Mouse (Mus musculus) olfactory bulb, adult 2 months (tissue): ENCODE measurements at regions not wholly inside any gene's neighbourhood (a gene's known extent, or its start where the extent isn't known, plus 50 kb on each side); places are given as distances from the start of the nearest gene placed in this dataset.

Experiments
- CTCF ChIP-seq: fragments of 200-500 bp; IDR thresholded peaks from 2 replicates; pipeline ENCODE4 v1.5.1; 2012; ENCODE audit warnings: low read depth, mild to moderate bottlenecking, low read length, moderate library complexity; ENCODE audit not compliant: insufficient read depth
- POLR2A ChIP-seq: fragments of 200-500 bp; IDR thresholded peaks from 2 replicates; pipeline ENCODE4 v1.6.1; 2012; ENCODE audit warnings: mild to moderate bottlenecking, low read depth, low read length, moderate library complexity; ENCODE audit not compliant: insufficient read depth

- TF ChIP-seq CTCF (no peak), POLR2A (no peak)
These were observed 614.0 kb upstream of the Cdh11 start for GRCm38 (mm10) chr8:103399466-103399865.
